Mouse (Mus musculus) gastrocnemius, adult 18-20 months (tissue): ENCODE results near the gene Msmp. TPM values are rescaled to one million over a fixed set of nuclear protein-coding genes. Genes with fewer than 3 reads are reported as not detected.

Experiments
- microRNA-seq: library from miRNA; unstranded; fragments of <30 nt; microRNA quantifications from one replicate; pipeline ENCODE4 v1.2.0, GENCODE M21; 2021
- total RNA-seq, 2 experiments: library from RNA; stranded (reverse); gene quantifications; 2 replicates each; pipeline ENCODE4 v1.2.3; 2021

The Msmp gene
- total RNA-seq, 2 experiments from 2014 or later, result 0.55 TPM; not detected in 1

Small RNA genes within 50 kb of the gene (microRNA-seq; reads per million reads assigned to microRNA genes)
- not detected for gene Gm25262

Other genes starting within 250 kb of the Msmp start
- gene Rusc2, start 202.5 kb downstream of the Msmp start, total RNA-seq, result 10 to 100 TPM; 28.5 to 36.3 TPM
- gene Fam166b, start 155.4 kb downstream of the Msmp start, total RNA-seq, result not detected
- 10 to 100 TPM; 56.2 to 60.8 TPM for gene Tesk1, start 142.6 kb downstream of the Msmp start, total RNA-seq
- under 1 TPM in 1 of 2 experiments, not detected in 1; 0.21 TPM for gene Cd72, start 129.9 kb downstream of the Msmp start, total RNA-seq
- gene Sit1, start 100.8 kb downstream of the Msmp start, total RNA-seq, result not detected
- gene Ccdc107, start 91.6 kb downstream of the Msmp start, total RNA-seq, result 10 to 100 TPM; 21.9 to 26.8 TPM
- not detected for gene Arhgef39, start 84.8 kb downstream of the Msmp start, total RNA-seq
- gene Car9, start 77.5 kb downstream of the Msmp start, total RNA-seq, result 1 to 10 TPM; 1.4 to 2.6 TPM
- gene Tpm2, start 60.7 kb downstream of the Msmp start, total RNA-seq, result 1,000 to 10,000 TPM; 6,886 to 8,782 TPM
- 10 to 100 TPM; 29.9 to 41.5 TPM for gene Creb3, start 22.2 kb downstream of the Msmp start, total RNA-seq
- 10 to 100 TPM; 50.6 to 64.8 TPM for gene Tln1, start 21.8 kb downstream of the Msmp start, total RNA-seq
- 10 to 100 TPM; 19.9 to 20.7 TPM for gene Rgp1, start 5.8 kb downstream of the Msmp start, total RNA-seq
- gene Gba2, start 5.6 kb downstream of the Msmp start, total RNA-seq, result 1 to 10 TPM; 4.3 to 4.6 TPM
- gene Npr2, start 47.4 kb upstream of the Msmp start, total RNA-seq, result 10 to 100 TPM; 35.2 to 38.7 TPM
- gene Spag8, start 69.1 kb upstream of the Msmp start, total RNA-seq, result not detected
- gene Hint2, start 72.0 kb upstream of the Msmp start, total RNA-seq, result 10 to 100 TPM; 37.4 to 44.9 TPM
- 10 to 100 TPM; 10.9 to 12.7 TPM for gene Tmem8b, start 84.5 kb upstream of the Msmp start, total RNA-seq
- under 1 TPM; 0.09 to 0.16 TPM for gene Fam221b, start 84.7 kb upstream of the Msmp start, total RNA-seq
- gene Olfr70, start 116.3 kb upstream of the Msmp start, total RNA-seq, result not detected
- gene Olfr71, start 125.8 kb upstream of the Msmp start, total RNA-seq, result not detected
- gene Hrct1, start 142.7 kb upstream of the Msmp start, total RNA-seq, result 1 to 10 TPM; 1.7 to 2.5 TPM
- gene Spaar, start 145.5 kb upstream of the Msmp start, total RNA-seq, result 1 to 10 TPM; 1.1 to 1.3 TPM
- gene Olfr159, start 186.5 kb upstream of the Msmp start, total RNA-seq, result not detected
- not detected for gene Olfr156, start 239.4 kb upstream of the Msmp start, total RNA-seq